Mouse (Mus musculus) bone marrow, adult 2 months (tissue): Measurements from ENCODE around the gene Bad.

Experiments used
- CTCF ChIP-seq: fragments of 200-500 bp; IDR thresholded peaks from 2 replicates; pipeline ENCODE4 v1.5.1; 2011; ENCODE audit warnings: low read length, control low read depth; ENCODE audit not compliant: control insufficient read depth, insufficient read depth
- POLR2A ChIP-seq: fragments of 200-500 bp; IDR thresholded peaks from 2 replicates; pipeline ENCODE4 v1.6.1; 2011; ENCODE audit warnings: low read depth, mild to moderate bottlenecking, control low read depth, low read length, borderline replicate concordance; ENCODE audit not compliant: control insufficient read depth

DNA sequence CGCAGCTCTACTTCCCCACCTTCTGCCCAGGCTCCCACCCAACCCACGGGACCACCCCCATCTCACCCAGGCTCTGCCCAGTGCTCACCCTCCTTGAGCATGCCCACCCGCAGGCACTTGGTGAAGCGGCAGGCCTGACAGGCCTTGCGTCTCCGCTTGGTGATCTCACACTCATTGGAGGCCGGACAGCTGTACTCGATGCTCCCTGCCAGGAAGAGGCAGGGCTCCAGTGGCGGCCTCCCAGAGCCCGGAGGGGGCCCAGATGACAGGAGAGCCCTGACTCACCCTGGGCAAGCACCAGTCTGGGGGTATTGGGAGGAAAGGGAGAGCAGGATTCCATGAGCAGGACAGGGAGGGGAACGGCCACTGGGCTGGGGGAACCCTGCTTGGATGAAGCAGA is 27.7 kb upstream of the Bad start:
- TF ChIP-seq CTCF (no peak), POLR2A (no peak)
